Mouse (Mus musculus) activated CD4-positive, CD25-positive, alpha-beta regulatory T cell, adult 9 weeks (primary cell): ENCODE data around the gene Tmem63c. TPM values are rescaled to one million over a fixed set of nuclear protein-coding genes. Genes with fewer than 3 reads are reported as not detected.

Experiments
- polyA plus RNA-seq: library from polyadenylated mRNA; unstranded; fragments of 100-300 nt; shearing (Covaris generic); gene quantifications from one replicate; pipeline ENCODE4 v1.2.1, GENCODE M21; 2017

The Tmem63c gene
- polyA plus RNA-seq, result 1.6 TPM

GRCm38 (mm10) chr12:87021040-87021439 lies at the start of gene Tmem63c:
Tmem63c (plus strand) TSS chr12:87021340.

GRCm38 (mm10) chr12:86989890-86990754 lies 31.0 kb upstream of the Tmem63c start, which contains the start of gene Zdhhc22:
Zdhhc22 (minus strand) TSS chr12:86990430.

GRCm38 (mm10) chr12:87102165-87102631 lies 81.1 kb downstream of the Tmem63c start, which contains the start of gene Ngb:
Ngb (minus strand) TSS chr12:87102539.

Other genes starting within 250 kb of the Tmem63c start
- 45.5 TPM for gene Irf2bpl, start 136.5 kb upstream of the Tmem63c start, polyA plus RNA-seq
- 35.5 TPM for gene Cipc, start 74.3 kb upstream of the Tmem63c start, polyA plus RNA-seq
- gene Zdhhc22, start 30.9 kb upstream of the Tmem63c start, polyA plus RNA-seq, result not detected
- gene Ngb, start 81.2 kb downstream of the Tmem63c start, polyA plus RNA-seq, result not detected
- gene Gstz1, start 125.8 kb downstream of the Tmem63c start, polyA plus RNA-seq, result 9.2 TPM
- gene Pomt2, start 126.6 kb downstream of the Tmem63c start, polyA plus RNA-seq, result 4.7 TPM
- 2.7 TPM for gene Samd15, start 178.4 kb downstream of the Tmem63c start, polyA plus RNA-seq
- gene Tmed8, start 179.1 kb downstream of the Tmem63c start, polyA plus RNA-seq, result 6.1 TPM
- gene Noxred1, start 217.4 kb downstream of the Tmem63c start, polyA plus RNA-seq, result 1.7 TPM
- 44.4 TPM for gene Vipas39, start 244.9 kb downstream of the Tmem63c start, polyA plus RNA-seq
- gene Ahsa1, start 245.1 kb downstream of the Tmem63c start, polyA plus RNA-seq, result 227 TPM